ENCODE assay signal across 27 mouse cellular contexts in genomic region chr16:23964706-23965367, GRCm38 (mm10). TPM values are rescaled to one million over a fixed set of nuclear protein-coding genes. Genes with fewer than 3 reads are reported as not detected.
DNase-seq lines count a peak whose midpoint lies in the region; ATAC-seq and TF ChIP-seq lines count a peak whose summit lies in the region.
"Had no signal": no experiment of that assay in that cellular context is flagged by ENCODE, and none has a peak within 500 bp of the region (broad histone marks: within the 10 kb centered on the region; RNA-seq: fewer than 3 reads in every experiment).

No protein-coding gene starts in this region.

- 78% methylated on average over 14 of the region's 14 CpGs for WGBS in heart, embryonic 12.5 days
- 21% methylated on average over 14 of the region's 14 CpGs for WGBS in midbrain, embryonic 14.5 days

- H3K4me1 ChIP-seq in heart, embryonic 12.5 days (replicated peaks): peaks cover 16% of the 10 kb centered on the region
- H3K4me1 ChIP-seq in midbrain, embryonic 14.5 days (ENCODE audit: control insufficient read depth, insufficient read depth, low read length): peaks cover 7% of the 10 kb centered on the region; the same call in 1 of the 2 replicates
- H3K4me1 ChIP-seq: liver, embryonic 12.5 days had no signal

- no peak for TF ChIP-seq CTCF in brain, embryonic 14.5 days (IDR thresholded peaks at IDR 0.05; ENCODE audit: borderline replicate concordance, extremely low read depth, insufficient read depth, insufficient read length)

- DNase-seq in heart, adult 18-20 months: no peak
- DNase-seq in spleen, postnatal 4 days (ENCODE audit: low spot score in 2 of 2): peak; percentile 2 to 27
- no peak for DNase-seq in spleen, postnatal 14 days (ENCODE audit: low spot score in 2 of 2)
- peak; percentile 27 for DNase-seq in brain, embryonic 14.5 days (ENCODE audit: low read depth)
- peak; percentile 55 for DNase-seq in midbrain, embryonic 14.5 days
- DNase-seq in ovary, adult 18-20 months (ENCODE audit: low spot score): no peak
- DNase-seq: adrenal gland, adult 8-10 months; gastrocnemius, postnatal 14 days; heart, postnatal 10 days; kidney, adult 11 months; kidney, postnatal 36 days; lung, adult 18-20 months; thymus, adult 18-20 months had no signal

- no peak overlapping the region for H3K4me3 ChIP-seq in heart, embryonic 12.5 days
- no peak overlapping the region for H3K4me3 ChIP-seq in midbrain, embryonic 14.5 days (replicated peaks; ENCODE audit: low read depth, low read length)
- H3K4me3 ChIP-seq: embryonic facial prominence, embryonic 15.5 days; kidney, embryonic 15.5 days; limb, embryonic 13.5 days; liver, embryonic 12.5 days; neural tube, embryonic 15.5 days had no signal

- H3K9ac ChIP-seq in heart, embryonic 12.5 days: no peak overlapping the region
- no peak overlapping the region for H3K9ac ChIP-seq in midbrain, embryonic 14.5 days (replicated peaks; ENCODE audit: low read length)
- H3K9ac ChIP-seq: embryonic facial prominence, embryonic 15.5 days; kidney, embryonic 15.5 days; limb, embryonic 13.5 days; liver, embryonic 12.5 days; neural tube, embryonic 15.5 days had no signal

- H3K9me3 ChIP-seq in heart, embryonic 12.5 days (replicated peaks): 0 out of 2 replicates have a peak, but pooled peaks cover 2% of the 10 kb centered on the region
- H3K9me3 ChIP-seq in midbrain, embryonic 14.5 days (ENCODE audit: control insufficient read depth, low read length): no peaks in the 10 kb centered on the region
- H3K9me3 ChIP-seq: embryonic facial prominence, embryonic 15.5 days; kidney, embryonic 15.5 days; liver, embryonic 12.5 days; neural tube, embryonic 15.5 days had no signal

- no peak for ATAC-seq in heart, embryonic 12.5 days (ENCODE audit: insufficient number of reproducible peaks, low FRiP score)
- no peak; the same call in 1 of the 2 replicates for ATAC-seq in midbrain, embryonic 14.5 days (ENCODE audit: low FRiP score, low TSS enrichment)
- ATAC-seq: liver, embryonic 12.5 days had no signal

- no peak for TF ChIP-seq POLR2A in brain, embryonic 14.5 days (IDR thresholded peaks at IDR 0.05; ENCODE audit: borderline replicate concordance, extremely low read depth, insufficient read depth, insufficient read length, poor library complexity, severe bottlenecking)

- H3K27me3 ChIP-seq in heart, embryonic 12.5 days (replicated peaks): no peaks in the 10 kb centered on the region
- H3K27me3 ChIP-seq in midbrain, embryonic 14.5 days (ENCODE audit: control insufficient read depth, insufficient read depth, low read length): no peaks in the 10 kb centered on the region
- H3K27me3 ChIP-seq: embryonic facial prominence, embryonic 15.5 days; kidney, embryonic 15.5 days; limb, embryonic 13.5 days; liver, embryonic 12.5 days; neural tube, embryonic 15.5 days had no signal

- no peak overlapping the region for H3K4me2 ChIP-seq in heart, embryonic 12.5 days
- H3K4me2 ChIP-seq in midbrain, embryonic 14.5 days (ENCODE audit: low read length): no peak overlapping the region
- H3K4me2 ChIP-seq: embryonic facial prominence, embryonic 15.5 days; heart, embryonic 11.5 days; kidney, embryonic 15.5 days; limb, embryonic 13.5 days; liver, embryonic 12.5 days; neural tube, embryonic 15.5 days had no signal

- H3K36me3 ChIP-seq in heart, embryonic 12.5 days: 0 out of 2 replicates have a peak, but pooled peaks cover 8% of the 10 kb centered on the region
- H3K36me3 ChIP-seq in midbrain, embryonic 14.5 days (ENCODE audit: control insufficient read depth, insufficient read depth, low read length): no peaks in the 10 kb centered on the region

- H3K27ac ChIP-seq in heart, embryonic 12.5 days (ENCODE audit: poor library complexity, severe bottlenecking): 0 out of 2 replicates have a peak overlapping the region, but pooled peaks have one; percentile 15
- no peak overlapping the region for H3K27ac ChIP-seq in midbrain, embryonic 14.5 days (replicated peaks; ENCODE audit: low read depth, low read length)
- H3K27ac ChIP-seq: embryonic facial prominence, embryonic 15.5 days; kidney, embryonic 15.5 days; limb, embryonic 13.5 days; liver, embryonic 12.5 days had no signal

RNA-seq across cellular contexts. Expression of gene Gm37419, which starts 23.4 kb away (rescaled TPM):
- polyA plus RNA-seq in heart, embryonic 12.5 days (2016; fragmentation: Nextera tagmentation; extraction: Ambion mirVana): not detected in 2 replicates
- total RNA-seq in heart, adult 18-20 months (2021): not detected
- not detected in 2 replicates for polyA plus RNA-seq in brain, embryonic 14.5 days (2012; rRNA removed)
- not detected in 2 replicates for polyA plus RNA-seq in midbrain, embryonic 14.5 days (2014; fragmentation: Nextera tagmentation; extraction: Ambion mirVana)
- total RNA-seq: adrenal gland, adult 8-10 months; common myeloid progenitor, adult 5-6 weeks; gastrocnemius, postnatal 14 days; heart, postnatal 10 days; left cerebral cortex, adult 18-20 months; left cerebral cortex, postnatal 25 days; MEL had no signal
- polyA plus RNA-seq: C2C12; embryonic facial prominence, embryonic 15.5 days; forebrain, embryonic 14.5 days; heart, embryonic 11.5 days; hindbrain, embryonic 11.5 days; kidney, embryonic 15.5 days; limb, embryonic 13.5 days; liver, embryonic 12.5 days; neural tube, embryonic 15.5 days had no signal

RNA-seq across cellular contexts. Expression of gene Bcl6, which starts 23.8 kb away (rescaled TPM):
- polyA plus RNA-seq in heart, embryonic 12.5 days (2016; fragmentation: Nextera tagmentation; extraction: Ambion mirVana): 0.24 and 0.35 TPM in 2 replicates
- 10 to 100 TPM; 21.2 to 24.4 TPM for total RNA-seq in heart, adult 18-20 months (2021)
- polyA plus RNA-seq in brain, embryonic 14.5 days (2012; rRNA removed): 3.5 and 5.5 TPM in 2 replicates
- polyA plus RNA-seq in midbrain, embryonic 14.5 days (2014; fragmentation: Nextera tagmentation; extraction: Ambion mirVana): 0.26 and 0.39 TPM in 2 replicates
- total RNA-seq: MEL had no signal

RNA-seq across cellular contexts. Expression of gene Rtp2, which starts 32.6 kb away (rescaled TPM):
- not detected in 2 replicates for polyA plus RNA-seq in heart, embryonic 12.5 days (2016; fragmentation: Nextera tagmentation; extraction: Ambion mirVana)
- total RNA-seq in heart, adult 18-20 months (2021): not detected
- 0.04 and 0.07 TPM in 2 replicates for polyA plus RNA-seq in brain, embryonic 14.5 days (2012; rRNA removed)
- not detected in 2 replicates for polyA plus RNA-seq in midbrain, embryonic 14.5 days (2014; fragmentation: Nextera tagmentation; extraction: Ambion mirVana)
- total RNA-seq: adrenal gland, adult 8-10 months; common myeloid progenitor, adult 5-6 weeks; gastrocnemius, postnatal 14 days; heart, postnatal 10 days; left cerebral cortex, postnatal 25 days; MEL had no signal
- polyA plus RNA-seq: C2C12; forebrain, embryonic 14.5 days; heart, embryonic 11.5 days; hindbrain, embryonic 11.5 days; kidney, embryonic 15.5 days; limb, embryonic 13.5 days; liver, embryonic 12.5 days; neural tube, embryonic 15.5 days had no signal

Comparison
In these comparisons a context has a peak if more than half of its experiments do, and no peak if none do; other contexts are left out.
1. DNase-seq: peak in spleen, postnatal 4 days (2 of 2), brain, embryonic 14.5 days (single experiment) and midbrain, embryonic 14.5 days (single experiment); none in heart, adult 18-20 months (0 of 2), spleen, postnatal 14 days (0 of 2) and ovary, adult 18-20 months (single experiment).